ENCODE assay signal across 8 mouse cellular contexts in genomic region chr9:96719408-96720158, GRCm38 (mm10). TPM values are rescaled to one million over a fixed set of nuclear protein-coding genes. Genes with fewer than 3 reads are reported as not detected.
DNase-seq lines count a peak whose midpoint lies in the region; ATAC-seq and TF ChIP-seq lines count a peak whose summit lies in the region.

No protein-coding gene starts in this region.

- peak overlapping the region; percentile 92 for H3K9ac ChIP-seq in intestine, embryonic 15.5 days
- H3K9ac ChIP-seq in liver, embryonic 16.5 days (ENCODE audit: low read depth, low read length) = peak overlapping the region; percentile 84
- H3K9ac ChIP-seq in neural tube, embryonic 11.5 days (ENCODE audit: low read length) = peak overlapping the region; percentile 98

- H3K36me3 ChIP-seq in intestine, embryonic 15.5 days = no peaks in the 10 kb centered on the region
- no peaks in the 10 kb centered on the region for H3K36me3 ChIP-seq in liver, embryonic 16.5 days (ENCODE audit: control insufficient read depth, insufficient read depth)
- H3K36me3 ChIP-seq in neural tube, embryonic 11.5 days (ENCODE audit: control insufficient read depth, insufficient read depth, low read length) = no peaks in the 10 kb centered on the region

- H3K4me1 ChIP-seq in cortical plate, adult 2 months (ENCODE audit: control insufficient read depth, insufficient read depth, low read length) = peaks cover 14% of the 10 kb centered on the region
- H3K4me1 ChIP-seq in intestine, embryonic 15.5 days (replicated peaks) = 0 out of 2 replicates have a peak, but pooled peaks cover 5% of the 10 kb centered on the region
- H3K4me1 ChIP-seq in liver, embryonic 16.5 days (ENCODE audit: control insufficient read depth, low read depth, low read length) = peaks cover 24% of the 10 kb centered on the region
- 0 out of 2 replicates have a peak, but pooled peaks cover 4% of the 10 kb centered on the region for H3K4me1 ChIP-seq in neural tube, embryonic 11.5 days (ENCODE audit: control insufficient read depth, insufficient read depth, low read length)

- TF ChIP-seq POLR2A in cortical plate, adult 2 months (IDR thresholded peaks at IDR 0.05; ENCODE audit: extremely low read depth, insufficient read depth, low read length) = 0 out of 2 replicates have a peak, but pooled peaks have one; percentile 35

- DNase-seq in 3T3-L1 (ENCODE audit: low read depth, low spot score) = peak; percentile 34
- DNase-seq in WW6 (ENCODE audit: low read depth, low spot score) = peak; percentile 42
- DNase-seq in gastrocnemius, postnatal 4 days (ENCODE audit: low spot score in 2 of 2) = peak; percentile 56 to 78
- DNase-seq in neural tube, embryonic 11.5 days (ENCODE audit: low spot score) = peak; percentile 74
- peak; percentile 80 for DNase-seq in testis, postnatal 14 days (ENCODE audit: low spot score)

- ATAC-seq in intestine, embryonic 15.5 days = peak; percentile 89
- ATAC-seq in liver, embryonic 16.5 days (ENCODE audit: low read depth) = peak; percentile 82
- ATAC-seq in neural tube, embryonic 11.5 days (ENCODE audit: insufficient read depth, low FRiP score, low TSS enrichment) = peak; percentile 92

- H3K27me3 ChIP-seq in intestine, embryonic 15.5 days (replicated peaks) = no peaks in the 10 kb centered on the region
- no peaks in the 10 kb centered on the region for H3K27me3 ChIP-seq in liver, embryonic 16.5 days (ENCODE audit: control insufficient read depth, insufficient read depth, low read depth, low read length)
- H3K27me3 ChIP-seq in neural tube, embryonic 11.5 days (ENCODE audit: control insufficient read depth, insufficient read depth, low read length) = no peaks in the 10 kb centered on the region

- under 1% methylated on average over 84 of the region's 85 CpGs for WGBS in intestine, embryonic 15.5 days
- under 1% methylated on average over 85 of the region's 85 CpGs for WGBS in liver, embryonic 16.5 days (ENCODE audit: insufficient replicate concordance)
- under 1% methylated on average over 69 of the region's 85 CpGs for WGBS in neural tube, embryonic 11.5 days

- H3K4me3 ChIP-seq in cortical plate, adult 2 months (ENCODE audit: insufficient read depth, low read length) = peak overlapping the region; percentile 65
- H3K4me3 ChIP-seq in intestine, embryonic 15.5 days (replicated peaks) = peak overlapping the region; percentile 87
- peak overlapping the region; percentile 79 for H3K4me3 ChIP-seq in liver, embryonic 16.5 days (ENCODE audit: low read depth, low read length)
- H3K4me3 ChIP-seq in neural tube, embryonic 11.5 days (ENCODE audit: low read depth, low read length) = peak overlapping the region; percentile 81

- H3K9me3 ChIP-seq in intestine, embryonic 15.5 days = no peaks in the 10 kb centered on the region
- no peaks in the 10 kb centered on the region for H3K9me3 ChIP-seq in liver, embryonic 16.5 days (replicated peaks; ENCODE audit: control insufficient read depth, low read length)
- H3K9me3 ChIP-seq in neural tube, embryonic 11.5 days (ENCODE audit: control insufficient read depth, low read length) = no peaks in the 10 kb centered on the region

- peak overlapping the region; percentile 75 for H3K4me2 ChIP-seq in intestine, embryonic 15.5 days (replicated peaks)
- peak overlapping the region; percentile 71 for H3K4me2 ChIP-seq in liver, embryonic 16.5 days (ENCODE audit: low read depth, low read length)
- H3K4me2 ChIP-seq in neural tube, embryonic 11.5 days (ENCODE audit: low read depth) = peak overlapping the region; percentile 69

- TF ChIP-seq CTCF in cortical plate, adult 2 months (IDR thresholded peaks at IDR 0.05; ENCODE audit: extremely low read depth, insufficient read depth, low read length) = no peak

- peak overlapping the region; percentile 99 for H3K27ac ChIP-seq in cortical plate, adult 2 months (ENCODE audit: insufficient read depth, low read length)
- peak overlapping the region; percentile 98 for H3K27ac ChIP-seq in intestine, embryonic 15.5 days
- peak overlapping the region; percentile 92 for H3K27ac ChIP-seq in liver, embryonic 16.5 days (ENCODE audit: low read length)
- peak overlapping the region; percentile 92 for H3K27ac ChIP-seq in neural tube, embryonic 11.5 days (ENCODE audit: low read depth, low read length)

RNA-seq across cellular contexts. Expression of gene Zbtb38, which starts 33.0 kb away (rescaled TPM):
- 19.1 and 20.3 TPM in 2 replicates for polyA plus RNA-seq in cortical plate, adult 2 months (2012; rRNA removed)
- total RNA-seq in gastrocnemius, postnatal 4 days (2021) = 10 to 100 TPM; 15.9 to 20.1 TPM
- polyA plus RNA-seq in intestine, embryonic 15.5 days (2015; fragmentation: Nextera tagmentation; extraction: Ambion mirVana) = 22.5 and 22.9 TPM in 2 replicates
- polyA plus RNA-seq in liver, embryonic 16.5 days (2015; fragmentation: Nextera tagmentation; extraction: Ambion mirVana) = 5.3 and 5.5 TPM in 2 replicates
- 12.6 and 13.1 TPM in 2 replicates for polyA plus RNA-seq in neural tube, embryonic 11.5 days (2014; fragmentation: Nextera tagmentation; extraction: Ambion mirVana)

Comparison
In these comparisons a context has a peak if more than half of its experiments do, and no peak if none do; other contexts are left out.
1. Peak in every context shown above with its lines: DNase-seq, ATAC-seq, H3K4me3 ChIP-seq and H3K27ac ChIP-seq.